Mouse (Mus musculus): ENCODE measurements at regions not wholly inside any gene's neighbourhood (a gene's known extent, or its start where the extent isn't known, plus 50 kb on each side); places are given as distances from the start of the nearest gene placed in this dataset.
"Not testable (repeated sequence)": the region's sequence is repeated elsewhere in the genome, so short reads cannot be mapped to it uniquely, and the experiment has no call there.

- peak; percentile 19; the same call in 1 of the 2 replicates for TF ChIP-seq CTCF (conservative IDR thresholded peaks at IDR 0.05; ENCODE audit: insufficient read depth, insufficient read length, low read depth, low read length)
- H3K27me3 ChIP-seq (replicated peaks; ENCODE audit: control insufficient read depth, insufficient read depth, low read length); H3K4me1 ChIP-seq (ENCODE audit: control insufficient read depth, insufficient read depth, low read length); H3K27ac ChIP-seq (ENCODE audit: insufficient read depth, low read depth, low read length); DNase-seq; H3K36me3 ChIP-seq (ENCODE audit: control insufficient read depth, insufficient read depth, low read length); H3K4me3 ChIP-seq (ENCODE audit: insufficient read depth, low read depth, low read length): not testable (repeated sequence)
- 73% methylated on average over 4 of the region's 4 CpGs for WGBS
Measured at GRCm38 (mm10) chr4:143029813-143030212, 183.0 kb downstream of the Prdm2 start.

DNA sequence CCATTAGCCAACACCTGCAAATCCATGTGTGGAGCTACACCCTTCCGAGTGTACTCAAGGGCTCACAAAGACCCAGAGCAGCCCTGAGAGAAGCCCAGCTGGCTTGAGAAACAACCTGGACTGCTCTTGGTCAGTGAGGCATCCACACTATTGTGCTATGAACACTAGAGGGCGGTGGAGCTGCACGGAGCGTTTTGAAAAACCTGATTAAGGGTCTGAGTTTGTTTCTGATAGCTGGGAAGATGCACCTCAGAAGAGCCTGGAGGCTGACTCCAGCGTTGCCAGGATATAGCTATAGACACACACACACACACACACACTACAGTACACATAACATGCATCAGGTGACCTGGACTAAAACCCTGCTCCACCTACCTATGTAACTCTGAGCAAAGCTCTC is 185.5 kb downstream of the Prdm2 start:
- H3K4me1 ChIP-seq (ENCODE audit: control insufficient read depth, insufficient read depth, low read length) = no peaks in the 10 kb centered on the region
- DNase-seq = peak; percentile 61

GRCm38 (mm10) chr4:143021242-143021881 is 191.4 kb downstream of the Prdm2 start:
- 49% methylated on average over 10 of the region's 10 CpGs for WGBS
- Histone ChIP-seq H3K4me3 (ENCODE audit: insufficient read depth, low read depth, low read length) (no peak overlapping the region), H3K27me3 (replicated peaks; ENCODE audit: control insufficient read depth, insufficient read depth, low read length) (no peaks in the 10 kb centered on the region), H3K4me1 (ENCODE audit: control insufficient read depth, insufficient read depth, low read length) (no peaks in the 10 kb centered on the region), H3K27ac (ENCODE audit: insufficient read depth, low read depth, low read length) (no peak overlapping the region), H3K36me3 (ENCODE audit: control insufficient read depth, insufficient read depth, low read length) (no peaks in the 10 kb centered on the region)
- TF ChIP-seq POLR2A (IDR thresholded peaks at IDR 0.05; ENCODE audit: low read depth, low read length) (no peak), CTCF (conservative IDR thresholded peaks at IDR 0.05; ENCODE audit: insufficient read depth, insufficient read length, low read depth, low read length) (peak; percentile 76)
- peak; percentile 55 for DNase-seq

More for the DNA sequence above, 185.5 kb downstream of the Prdm2 start:
- Histone ChIP-seq H3K4me3 (ENCODE audit: insufficient read depth, low read depth, low read length) (no peak overlapping the region), H3K36me3 (ENCODE audit: control insufficient read depth, insufficient read depth, low read length) (no peaks in the 10 kb centered on the region), H3K27me3 (replicated peaks; ENCODE audit: control insufficient read depth, insufficient read depth, low read length) (no peaks in the 10 kb centered on the region), H3K27ac (ENCODE audit: insufficient read depth, low read depth, low read length) (no peak overlapping the region)
- peak; percentile 91 for TF ChIP-seq CTCF (conservative IDR thresholded peaks at IDR 0.05; ENCODE audit: insufficient read depth, insufficient read length, low read depth, low read length)
- no peak for TF ChIP-seq POLR2A (IDR thresholded peaks at IDR 0.05; ENCODE audit: low read depth, low read length)
- 4% methylated on average over 5 of the region's 5 CpGs for WGBS

GRCm38 (mm10) chr4:143020658-143021057 is 192.1 kb downstream of the Prdm2 start:
- no peak for DNase-seq
- H3K4me1 ChIP-seq (ENCODE audit: control insufficient read depth, insufficient read depth, low read length) = no peaks in the 10 kb centered on the region
- no peak overlapping the region for H3K4me3 ChIP-seq (ENCODE audit: insufficient read depth, low read depth, low read length)
- H3K27ac ChIP-seq (ENCODE audit: insufficient read depth, low read depth, low read length) = no peak overlapping the region
- TF ChIP-seq POLR2A (IDR thresholded peaks at IDR 0.05; ENCODE audit: low read depth, low read length) (no peak), CTCF (conservative IDR thresholded peaks at IDR 0.05; ENCODE audit: insufficient read depth, insufficient read length, low read depth, low read length) (no peak)
- H3K27me3 ChIP-seq (replicated peaks; ENCODE audit: control insufficient read depth, insufficient read depth, low read length) = no peaks in the 10 kb centered on the region
- 71% methylated on average over 4 of the region's 4 CpGs for WGBS
- H3K36me3 ChIP-seq (ENCODE audit: control insufficient read depth, insufficient read depth, low read length) = no peaks in the 10 kb centered on the region

DNA sequence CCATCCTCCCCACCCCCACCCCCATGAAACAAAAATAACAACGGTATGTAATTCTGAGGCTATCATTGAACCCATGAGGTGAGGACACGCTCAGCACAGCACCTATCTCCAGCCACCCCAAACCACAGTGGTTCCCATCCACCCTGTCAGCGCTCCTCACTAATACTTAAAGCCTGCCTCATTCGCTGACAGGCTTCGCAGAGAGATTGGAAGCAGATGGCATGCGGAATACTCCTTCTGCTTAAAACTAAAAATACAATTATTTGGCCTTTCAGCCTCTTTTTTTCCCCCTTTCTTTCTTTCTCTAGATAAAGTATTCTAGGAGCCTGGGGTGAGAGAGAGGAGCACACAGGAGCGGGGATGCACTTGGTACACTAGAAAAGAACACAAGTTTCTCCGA is 199.9 kb downstream of the Prdm2 start:
- no peak for TF ChIP-seq POLR2A (IDR thresholded peaks at IDR 0.05; ENCODE audit: low read depth, low read length)
- TF ChIP-seq CTCF (conservative IDR thresholded peaks at IDR 0.05; ENCODE audit: insufficient read depth, insufficient read length, low read depth, low read length) = no peak
- Histone ChIP-seq H3K27ac (ENCODE audit: insufficient read depth, low read depth, low read length) (no peak overlapping the region), H3K4me3 (ENCODE audit: insufficient read depth, low read depth, low read length) (no peak overlapping the region), H3K27me3 (replicated peaks; ENCODE audit: control insufficient read depth, insufficient read depth, low read length) (no peaks in the 10 kb centered on the region), H3K4me1 (ENCODE audit: control insufficient read depth, insufficient read depth, low read length) (no peaks in the 10 kb centered on the region), H3K36me3 (ENCODE audit: control insufficient read depth, insufficient read depth, low read length) (no peaks in the 10 kb centered on the region)
- no peak for DNase-seq
- WGBS = 80% methylated on average over 8 of the region's 8 CpGs

GRCm38 (mm10) chr4:143001961-143002360 is 210.8 kb downstream of the Prdm2 start:
- Histone ChIP-seq H3K27ac (ENCODE audit: insufficient read depth, low read depth, low read length) (no peak overlapping the region), H3K4me1 (ENCODE audit: control insufficient read depth, insufficient read depth, low read length) (no peaks in the 10 kb centered on the region), H3K4me3 (ENCODE audit: insufficient read depth, low read depth, low read length) (no peak overlapping the region), H3K36me3 (ENCODE audit: control insufficient read depth, insufficient read depth, low read length) (no peaks in the 10 kb centered on the region), H3K27me3 (replicated peaks; ENCODE audit: control insufficient read depth, insufficient read depth, low read length) (no peaks in the 10 kb centered on the region)
- 51% methylated on average over 13 of the region's 13 CpGs for WGBS
- TF ChIP-seq CTCF (conservative IDR thresholded peaks at IDR 0.05; ENCODE audit: insufficient read depth, insufficient read length, low read depth, low read length) = no peak
- TF ChIP-seq POLR2A (IDR thresholded peaks at IDR 0.05; ENCODE audit: low read depth, low read length) = no peak
- no peak for DNase-seq

DNA sequence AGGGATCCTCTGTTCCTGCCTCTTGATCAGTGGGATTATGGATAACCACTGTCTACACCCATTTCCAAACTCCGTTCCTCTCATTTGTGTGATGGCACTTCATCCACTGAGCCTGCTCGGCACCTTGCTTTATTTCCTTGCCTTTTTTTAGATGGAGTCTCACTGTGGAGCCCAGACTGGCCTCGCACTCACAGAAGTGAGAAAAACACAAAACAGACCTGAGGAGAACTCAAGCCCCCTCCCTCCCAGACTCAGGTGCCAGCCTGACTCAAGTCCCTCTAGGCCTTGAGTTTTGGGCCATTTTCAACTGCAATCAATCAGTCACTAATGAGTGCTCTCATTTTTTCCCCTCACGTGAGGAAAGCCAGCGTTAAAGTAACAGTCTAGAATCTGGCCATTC is 211.3 kb downstream of the Prdm2 start:
- WGBS = 76% methylated on average over 5 of the region's 5 CpGs

More for the DNA sequence above, 211.3 kb downstream of the Prdm2 start:
- no peak for DNase-seq
- H3K36me3 ChIP-seq (ENCODE audit: control insufficient read depth, insufficient read depth, low read length) = no peaks in the 10 kb centered on the region
- H3K4me3 ChIP-seq (ENCODE audit: insufficient read depth, low read depth, low read length) = no peak overlapping the region
- no peak for TF ChIP-seq CTCF (conservative IDR thresholded peaks at IDR 0.05; ENCODE audit: insufficient read depth, insufficient read length, low read depth, low read length)
- no peak for TF ChIP-seq POLR2A (IDR thresholded peaks at IDR 0.05; ENCODE audit: low read depth, low read length)
- no peak overlapping the region for H3K27ac ChIP-seq (ENCODE audit: insufficient read depth, low read depth, low read length)
- H3K4me1 ChIP-seq (ENCODE audit: control insufficient read depth, insufficient read depth, low read length) = no peaks in the 10 kb centered on the region
- no peaks in the 10 kb centered on the region for H3K27me3 ChIP-seq (replicated peaks; ENCODE audit: control insufficient read depth, insufficient read depth, low read length)
